Mouse (Mus musculus): ENCODE measurements around the gene Guca1a. TPM values are rescaled to one million over a fixed set of nuclear protein-coding genes. Genes with fewer than 3 reads are reported as not detected.

Gene Guca1a
- polyA plus RNA-seq, 2 experiments = 0.69 to 1.1 TPM

DNA sequence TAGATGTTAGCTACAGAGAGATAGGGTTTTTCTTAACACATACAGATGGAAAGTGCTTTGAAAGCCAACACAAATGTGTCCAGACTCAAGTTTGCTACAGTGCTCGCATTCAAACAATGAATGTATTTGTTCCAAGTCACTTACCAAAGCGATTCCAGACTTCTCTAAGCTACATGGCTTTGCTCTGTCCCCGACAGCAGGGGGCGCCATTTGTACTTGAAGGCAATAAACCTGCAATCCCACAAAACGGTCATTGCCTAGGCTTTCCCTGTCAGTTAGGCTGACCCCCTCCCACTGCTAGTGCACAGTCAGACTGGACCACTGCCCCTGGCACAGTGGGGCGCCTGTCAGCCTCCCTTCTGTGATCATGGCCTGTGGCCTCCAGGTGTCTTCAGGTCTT, 40.4 kb downstream of the Guca1a start:
- H3K4me3 ChIP-seq (ENCODE audit: insufficient read depth in 1 of 2, low read depth in 2 of 2, low read length in 2 of 2) = no peak overlapping the region
- H3K4me1 ChIP-seq (replicated peaks; ENCODE audit: control insufficient read depth in 2 of 2, insufficient read depth in 2 of 2, low read length in 1 of 2) = no peaks in the 10 kb centered on the region
- no peak overlapping the region for H3K4me2 ChIP-seq (ENCODE audit: low read depth)
- 33% methylated on average over 6 of the region's 6 CpGs for WGBS (ENCODE audit: insufficient replicate concordance)
- H3K9me3 ChIP-seq (ENCODE audit: control insufficient read depth, low read length) = no peaks in the 10 kb centered on the region
- no peak overlapping the region for H3K9ac ChIP-seq (replicated peaks)
- no peaks in the 10 kb centered on the region for H3K36me3 ChIP-seq (replicated peaks; ENCODE audit: control insufficient read depth, insufficient read depth, low read depth)
- H3K27me3 ChIP-seq (ENCODE audit: control insufficient read depth, insufficient read depth, low read length) = no peaks in the 10 kb centered on the region; the same call in 1 of the 2 replicates
- no peak for TF ChIP-seq EP300 (IDR thresholded peaks at IDR 0.05; ENCODE audit: low read depth)
- TF ChIP-seq CTCF (IDR thresholded peaks at IDR 0.05; ENCODE audit: low read depth) = peak; percentile 80
- DNase-seq (ENCODE audit: low read depth in 3 of 3, low spot score in 3 of 3) (peak; percentile 34 to 47 (median 46)), ATAC-seq (ENCODE audit: insufficient read depth) (no peak)
- no peak overlapping the region for H3K27ac ChIP-seq

DNA sequence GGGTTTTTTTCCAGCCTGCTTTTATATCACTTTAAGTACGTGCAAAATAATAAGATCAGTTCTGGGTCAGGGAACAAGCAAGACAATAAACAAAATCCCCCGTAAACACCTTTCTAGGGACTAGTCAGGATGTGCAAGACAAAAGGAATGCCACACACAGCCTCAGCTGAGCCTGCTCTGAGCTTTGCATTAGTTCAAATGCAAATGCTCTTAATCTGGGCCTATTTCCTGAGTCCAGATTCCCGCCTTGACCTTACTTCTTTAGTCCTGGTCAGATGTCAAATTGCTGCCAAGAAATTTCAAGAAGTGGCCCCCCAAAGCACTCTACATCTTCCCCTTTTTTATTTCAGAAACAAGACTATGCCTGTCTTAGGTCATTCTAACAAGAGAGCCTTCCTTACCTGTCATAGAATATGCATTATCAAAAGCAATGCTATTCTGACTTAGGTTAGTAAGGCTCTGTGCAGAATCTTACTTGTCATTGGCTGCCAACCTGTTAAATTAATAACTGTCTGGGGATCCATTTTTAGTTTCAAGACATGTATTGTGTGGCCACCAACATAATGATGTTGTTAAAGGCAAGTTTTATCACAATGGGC, 50.6 kb downstream of the Guca1a start:
- 66% methylated on average over 3 of the region's 3 CpGs for WGBS (ENCODE audit: insufficient replicate concordance)
- H3K36me3 ChIP-seq (replicated peaks; ENCODE audit: control insufficient read depth, insufficient read depth, low read depth) = no peaks in the 10 kb centered on the region
- no peak overlapping the region for H3K4me2 ChIP-seq (ENCODE audit: low read depth)
- H3K9ac ChIP-seq (replicated peaks) = no peak overlapping the region
- H3K9me3 ChIP-seq (ENCODE audit: control insufficient read depth, low read length) = peaks cover 8% of the 10 kb centered on the region
- no peak overlapping the region for H3K27ac ChIP-seq
- H3K4me1 ChIP-seq (replicated peaks; ENCODE audit: control insufficient read depth in 2 of 2, insufficient read depth in 2 of 2, low read length in 1 of 2) = no peaks in the 10 kb centered on the region
- no peak overlapping the region for H3K4me3 ChIP-seq (ENCODE audit: insufficient read depth in 1 of 2, low read depth in 2 of 2, low read length in 2 of 2)
- TF ChIP-seq EP300 (IDR thresholded peaks at IDR 0.05; ENCODE audit: low read depth) (no peak), CTCF (IDR thresholded peaks at IDR 0.05; ENCODE audit: low read depth) (no peak)
- DNase-seq (ENCODE audit: low read depth in 3 of 3, low spot score in 3 of 3) (no peak), ATAC-seq (ENCODE audit: insufficient read depth) (no peak)
- no peaks in the 10 kb centered on the region for H3K27me3 ChIP-seq (ENCODE audit: control insufficient read depth, insufficient read depth, low read length)

Other genes starting within 250 kb of the Guca1a start
- 15.7 and 20.7 TPM in 2 replicates for gene Mrps10, start 31.7 kb downstream of the Guca1a start, polyA plus RNA-seq (2012; rRNA removed)
- 46.5 and 47.5 TPM in 2 replicates for gene Mrps10, start 31.7 kb downstream of the Guca1a start, polyA plus RNA-seq (2014; fragmentation: Nextera tagmentation; extraction: Ambion mirVana)
- gene Guca1b, start 15.2 kb downstream of the Guca1a start, polyA plus RNA-seq (2012; rRNA removed) = 0.41 and 0.44 TPM in 2 replicates
- 0.14 and 0.18 TPM in 2 replicates for gene Guca1b, start 15.2 kb downstream of the Guca1a start, polyA plus RNA-seq (2014; fragmentation: Nextera tagmentation; extraction: Ambion mirVana)
- 0.44 and 0.56 TPM in 2 replicates for gene AI661453, start 36.0 kb upstream of the Guca1a start, polyA plus RNA-seq (2012; rRNA removed)
- gene AI661453, start 36.0 kb upstream of the Guca1a start, polyA plus RNA-seq (2014; fragmentation: Nextera tagmentation; extraction: Ambion mirVana) = 0.42 and 0.56 TPM in 2 replicates
- 0.89 and 0.93 TPM in 2 replicates for gene 1700001C19Rik, start 36.8 kb upstream of the Guca1a start, polyA plus RNA-seq (2012; rRNA removed)
- gene 1700001C19Rik, start 36.8 kb upstream of the Guca1a start, polyA plus RNA-seq (2014; fragmentation: Nextera tagmentation; extraction: Ambion mirVana) = 1.1 and 1.2 TPM in 2 replicates
- gene Taf8, start 101.7 kb upstream of the Guca1a start, polyA plus RNA-seq (2012; rRNA removed) = 13.8 and 15.5 TPM in 2 replicates
- gene Taf8, start 101.7 kb upstream of the Guca1a start, polyA plus RNA-seq (2014; fragmentation: Nextera tagmentation; extraction: Ambion mirVana) = 10.4 and 11.8 TPM in 2 replicates
- 195 and 227 TPM in 2 replicates for gene Ccnd3, start 104.5 kb upstream of the Guca1a start, polyA plus RNA-seq (2012; rRNA removed)
- 379 and 451 TPM in 2 replicates for gene Ccnd3, start 104.5 kb upstream of the Guca1a start, polyA plus RNA-seq (2014; fragmentation: Nextera tagmentation; extraction: Ambion mirVana)
- 9.8 and 12.5 TPM in 2 replicates for gene Bysl, start 210.9 kb upstream of the Guca1a start, polyA plus RNA-seq (2012; rRNA removed)
- 13.3 and 14.3 TPM in 2 replicates for gene Bysl, start 210.9 kb upstream of the Guca1a start, polyA plus RNA-seq (2014; fragmentation: Nextera tagmentation; extraction: Ambion mirVana)
- 20.7 and 23.1 TPM in 2 replicates for gene Med20, start 211.0 kb upstream of the Guca1a start, polyA plus RNA-seq (2012; rRNA removed)
- gene Med20, start 211.0 kb upstream of the Guca1a start, polyA plus RNA-seq (2014; fragmentation: Nextera tagmentation; extraction: Ambion mirVana) = 23.2 and 25.7 TPM in 2 replicates
- gene Gm20517, start 211.0 kb upstream of the Guca1a start, polyA plus RNA-seq (2012; rRNA removed) = 0.86 and 0.95 TPM in 2 replicates
- 0.86 and 1.7 TPM in 2 replicates for gene Gm20517, start 211.0 kb upstream of the Guca1a start, polyA plus RNA-seq (2014; fragmentation: Nextera tagmentation; extraction: Ambion mirVana)
- gene Usp49, start 230.1 kb upstream of the Guca1a start, polyA plus RNA-seq (2012; rRNA removed) = 6.4 and 6.6 TPM in 2 replicates
- 2.9 and 3.9 TPM in 2 replicates for gene Usp49, start 230.1 kb upstream of the Guca1a start, polyA plus RNA-seq (2014; fragmentation: Nextera tagmentation; extraction: Ambion mirVana)